Mouse (Mus musculus) brain, embryonic 14.5 days (tissue): ENCODE data around the gene Ppfia2.

Experiments used
- CTCF ChIP-seq: fragments of 200-500 bp; IDR thresholded peaks from 2 replicates; pipeline ENCODE4 v1.5.1; 2012; ENCODE audit warnings: inconsistent platforms, mild to moderate bottlenecking, moderate library complexity, borderline replicate concordance; ENCODE audit not compliant: insufficient read depth, insufficient read length; ENCODE audit errors: extremely low read depth
- POLR2A ChIP-seq: fragments of 200-500 bp; IDR thresholded peaks from 2 replicates; pipeline ENCODE4 v1.6.1; 2012; ENCODE audit warnings: mild to moderate bottlenecking, inconsistent platforms, borderline replicate concordance; ENCODE audit not compliant: poor library complexity, insufficient read depth, insufficient read length, severe bottlenecking; ENCODE audit errors: extremely low read depth

DNA sequence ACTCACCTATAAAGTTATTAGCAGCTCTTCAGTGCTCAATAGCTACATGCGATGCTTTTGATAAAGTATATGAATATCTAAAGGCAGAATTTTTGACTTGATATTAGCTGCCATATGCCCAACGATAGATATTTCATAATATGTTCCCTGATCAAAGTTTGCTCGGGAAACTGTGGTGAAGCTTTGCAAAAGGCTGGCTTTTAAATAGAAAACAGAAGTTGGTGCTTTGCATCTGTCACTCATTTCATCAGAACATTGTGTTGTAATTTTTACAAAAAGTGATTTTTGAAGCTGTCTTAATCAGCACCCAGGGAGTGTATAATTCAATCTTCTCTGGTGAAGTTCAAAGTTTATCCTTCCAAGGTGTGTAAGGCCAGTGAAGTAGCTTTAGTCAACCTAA is 195.1 kb downstream of the Ppfia2 start:
- TF ChIP-seq CTCF: no peak
- no peak for TF ChIP-seq POLR2A
